ENCODE assay signal across 10 mouse cellular contexts in genomic region chr16:60538233-60538632, GRCm38 (mm10).
A peak's percentile ranks its signal among the peaks of the same experiment; 100 is the strongest.
DNase-seq lines count a peak whose midpoint lies in the region; ATAC-seq lines count a peak whose summit lies in the region.
"Had no signal": no experiment of that assay in that cellular context is flagged by ENCODE, and none has a peak within 500 bp of the region (broad histone marks: within the 10 kb centered on the region; RNA-seq: fewer than 3 reads in every experiment).

No protein-coding gene starts in this region.

- no peaks in the 10 kb centered on the region for H3K9me3 ChIP-seq in neural tube, embryonic 11.5 days (ENCODE audit: control insufficient read depth, low read length)

- no peaks in the 10 kb centered on the region for H3K36me3 ChIP-seq in neural tube, embryonic 11.5 days (ENCODE audit: control insufficient read depth, insufficient read depth, low read length)

- no peak overlapping the region for H3K9ac ChIP-seq in neural tube, embryonic 11.5 days (ENCODE audit: low read length)

- no peak overlapping the region for H3K27ac ChIP-seq in neural tube, embryonic 11.5 days (ENCODE audit: low read depth, low read length)

- no peaks in the 10 kb centered on the region for H3K4me1 ChIP-seq in neural tube, embryonic 11.5 days (ENCODE audit: control insufficient read depth, insufficient read depth, low read length)

- H3K4me2 ChIP-seq in neural tube, embryonic 11.5 days (ENCODE audit: low read depth), result no peak overlapping the region

- no peaks in the 10 kb centered on the region for H3K27me3 ChIP-seq in neural tube, embryonic 11.5 days (ENCODE audit: control insufficient read depth, insufficient read depth, low read length)

- H3K4me3 ChIP-seq in neural tube, embryonic 11.5 days (ENCODE audit: low read depth, low read length), result no peak overlapping the region
- H3K4me3 ChIP-seq: erythroblast, embryonic 14.5 days had no signal

- DNase-seq in frontal cortex, postnatal 36 days (ENCODE audit: low spot score in 2 of 2), result peak; percentile 11 to 31
- DNase-seq in frontal cortex, postnatal 14 days (ENCODE audit: low spot score in 2 of 2), result no peak
- no peak for DNase-seq in neural tube, embryonic 11.5 days (ENCODE audit: low spot score)
- no peak for DNase-seq in neural tube, embryonic 10.5 days (ENCODE audit: extremely low spot score, low spot score)
- DNase-seq in forelimb bud, embryonic 11.5 days (ENCODE audit: low read depth, low spot score), result peak; percentile 10
- peak; percentile 5 for DNase-seq in right cerebral cortex, postnatal 14 days
- DNase-seq in spleen, postnatal 14 days (ENCODE audit: low spot score in 2 of 2), result no peak
- DNase-seq: layer of hippocampus, postnatal 36 days had no signal

- ATAC-seq in neural tube, embryonic 11.5 days (ENCODE audit: insufficient read depth, low FRiP score, low TSS enrichment), result peak; percentile 39; the same call in 1 of the 2 replicates
- ATAC-seq in megakaryocyte-erythroid progenitor cell, adult 5-6 weeks (replicated peaks; ENCODE audit: low FRiP score, low TSS enrichment, poor library complexity, severe bottlenecking), result no peak

Comparison
In these comparisons a context has a peak if more than half of its experiments do, and no peak if none do; other contexts are left out.
1. DNase-seq: peak in frontal cortex, postnatal 36 days (2 of 2), forelimb bud, embryonic 11.5 days (single experiment) and right cerebral cortex, postnatal 14 days (single experiment); none in frontal cortex, postnatal 14 days (0 of 2), neural tube, embryonic 11.5 days (single experiment), neural tube, embryonic 10.5 days (single experiment) and spleen, postnatal 14 days (0 of 2).